Mouse (Mus musculus) naive thymus-derived CD4-positive, alpha-beta T cell, adult 2 months (primary cell): ENCODE data around the gene Brat1.

Source experiments
- DNase-seq: peaks from one replicate; pipeline ENCODE4 v3.0.0-alpha.2; 2011; ENCODE audit warnings: low read depth

Brat1 gene

DNA sequence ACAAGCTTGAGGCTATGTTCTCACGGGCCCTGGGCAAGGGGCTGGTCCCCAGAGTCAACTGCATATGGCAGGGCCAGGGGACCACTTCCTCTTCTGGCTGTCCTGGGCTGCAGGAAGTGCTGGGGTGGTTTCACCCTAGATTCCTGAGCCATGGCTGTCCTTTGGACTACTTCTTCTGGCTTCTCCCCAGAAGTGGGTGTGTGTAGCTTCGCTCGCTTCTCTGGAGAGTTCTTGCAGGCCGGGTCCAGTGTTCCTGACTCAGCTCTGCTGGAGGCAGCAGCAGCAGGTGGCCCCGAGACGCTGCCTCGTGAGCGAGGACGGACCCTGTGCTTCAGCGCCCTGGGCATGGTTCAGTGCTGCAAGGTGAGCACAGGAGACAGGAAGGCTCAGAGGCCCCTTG is 43.6 kb downstream of the Brat1 start:
- no peak for DNase-seq

GRCm38 (mm10) chr5:140749062-140749875 is 44.5 kb downstream of the Brat1 start:
- DNase-seq, result peak; percentile 82

- peak; percentile 73 for DNase-seq
Measured at GRCm38 (mm10) chr5:140750925-140751324, 46.1 kb downstream of the Brat1 start.

DNA sequence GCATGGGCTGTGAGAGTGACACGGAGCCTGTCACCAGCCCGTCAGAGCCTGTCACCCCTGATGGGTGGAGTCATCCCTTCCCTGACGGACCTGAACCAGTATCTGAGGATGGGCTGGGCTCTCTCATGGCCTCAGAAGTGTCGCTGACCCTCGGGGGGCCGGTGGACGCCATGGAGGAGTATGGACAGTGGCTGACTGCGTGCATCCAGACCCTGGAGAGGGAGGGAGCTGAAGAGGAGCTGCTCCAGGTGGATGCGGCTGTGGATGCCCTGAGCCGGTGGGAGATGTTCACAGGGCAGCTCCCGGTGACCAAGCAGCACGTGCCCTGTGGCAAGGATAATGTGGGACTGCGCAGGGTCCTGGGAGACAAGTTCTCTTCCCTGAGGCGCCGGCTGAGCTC is 47.2 kb downstream of the Brat1 start:
- no peak for DNase-seq

DNA sequence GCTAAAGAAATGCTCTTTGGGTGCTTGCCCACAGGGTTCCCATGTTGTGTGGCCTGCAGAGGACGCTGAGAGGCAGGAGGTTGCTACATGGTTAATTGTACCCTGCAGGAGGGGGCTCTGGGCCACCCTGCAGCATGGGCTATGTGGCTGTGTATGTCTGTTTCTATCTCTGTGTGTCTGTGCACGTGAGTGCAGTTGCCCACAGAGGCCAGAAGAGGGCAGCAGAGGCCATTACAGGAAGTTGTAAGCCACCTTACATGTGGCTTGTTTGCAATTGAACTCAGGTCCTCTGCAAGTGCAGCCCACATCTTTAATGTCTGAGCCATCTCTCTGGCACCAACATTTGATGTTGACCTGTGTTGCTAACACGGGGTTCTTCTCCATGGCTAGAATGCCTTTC is 47.8 kb downstream of the Brat1 start:
- peak; percentile 37 for DNase-seq

DNA sequence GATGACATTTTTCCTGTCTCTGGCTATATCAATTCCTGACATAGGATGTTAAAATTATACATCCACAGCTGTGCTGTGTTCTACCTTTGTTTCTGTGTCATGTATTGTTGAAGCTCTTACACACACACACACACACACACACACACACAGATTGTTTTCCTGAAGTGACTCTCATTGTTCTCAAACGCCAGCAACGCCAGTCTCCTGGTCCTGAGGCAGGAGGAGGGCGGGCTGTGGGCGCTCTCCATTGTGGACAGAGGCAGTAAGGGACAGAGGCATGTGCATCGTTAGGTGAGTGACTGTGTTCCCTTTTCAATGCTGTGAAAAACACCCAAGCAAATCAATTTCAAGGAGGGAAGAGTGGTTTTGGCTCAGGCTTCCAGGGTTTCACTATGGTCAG is 48.4 kb downstream of the Brat1 start:
- DNase-seq, result no peak

DNA sequence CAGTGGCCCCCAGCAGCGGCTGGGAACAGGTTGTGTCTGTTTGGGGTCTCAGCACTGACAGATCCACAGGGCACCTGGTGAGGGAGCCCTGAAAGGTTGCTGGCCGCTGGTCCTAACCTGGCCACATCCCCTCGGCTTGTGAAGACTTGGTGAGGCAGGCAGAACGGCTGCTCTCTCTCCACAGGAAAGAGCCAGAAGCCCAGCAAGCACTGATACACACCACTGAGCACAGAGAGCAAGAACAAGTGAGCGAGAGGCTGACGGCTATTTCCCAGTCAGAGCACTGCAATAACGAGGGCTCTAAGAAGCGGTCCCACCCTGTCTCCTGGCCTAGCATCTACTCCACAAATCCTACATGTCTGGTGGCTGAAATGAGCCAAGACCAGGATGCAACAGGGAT is 54.1 kb downstream of the Brat1 start:
- no peak for DNase-seq

- peak; percentile 52 for DNase-seq
Measured at GRCm38 (mm10) chr5:140762540-140762939, 57.7 kb downstream of the Brat1 start.

GRCm38 (mm10) chr5:140764921-140765613 is 60.3 kb downstream of the Brat1 start:
- DNase-seq, result no peak

GRCm38 (mm10) chr5:140766566-140766965 is 61.8 kb downstream of the Brat1 start:
- DNase-seq, result no peak

DNA sequence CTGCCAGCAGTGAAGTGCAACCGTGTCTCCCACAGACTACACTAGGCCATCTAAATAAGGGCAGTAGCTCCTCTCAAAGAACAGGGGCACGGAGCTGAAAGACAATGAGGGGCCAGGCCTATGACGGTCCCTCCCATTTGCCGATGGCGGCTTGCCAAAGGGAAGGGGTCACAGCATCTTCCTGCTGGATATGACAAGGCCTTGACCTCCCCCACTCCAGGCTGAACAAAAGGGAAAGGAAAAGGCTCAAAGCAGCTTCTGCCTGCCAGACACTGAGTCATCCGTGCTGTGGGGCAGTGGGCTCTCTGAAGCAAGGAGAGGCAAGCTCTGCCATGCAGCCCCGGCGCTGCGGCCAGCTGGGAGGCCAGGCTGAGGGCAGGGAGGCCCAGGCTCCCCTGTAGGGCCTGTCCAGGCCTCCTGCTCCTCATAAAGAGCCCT is 62.9 kb downstream of the Brat1 start:
- DNase-seq, result no peak

- no peak for DNase-seq
Measured at GRCm38 (mm10) chr5:140768333-140768732, 63.5 kb downstream of the Brat1 start.
